Mouse (Mus musculus) lung, embryonic 15.5 days (tissue): Measurements from ENCODE around the gene Tmem88. TPM values are rescaled to one million over a fixed set of nuclear protein-coding genes. Genes with fewer than 3 reads are reported as not detected.
A peak's percentile ranks its signal among the peaks of the same experiment; 100 is the strongest.

Experiments
- ATAC-seq: fragments of 200-750 bp; cut with Nextera tagmentation; 2 replicates; pipeline ENCODE4 v1.8.0; 2017; ENCODE audit warnings: moderate number of reproducible peaks, borderline replicate concordance; ENCODE audit not compliant: low FRiP score, low TSS enrichment; ENCODE audit errors: extremely low read depth
- H3K27ac ChIP-seq: fragments of 300-500 bp; sonication (generic); 2 replicates; pipeline ENCODE4 v1.5.1; 2015; ENCODE audit warnings: moderate library complexity, mild to moderate bottlenecking, inconsistent platforms
- H3K27me3 ChIP-seq: fragments of 300-500 bp; sonication (generic); 2 replicates; pipeline ENCODE4 v1.6.1; 2015; ENCODE audit warnings: inconsistent platforms
- H3K36me3 ChIP-seq: fragments of 300-500 bp; sonication (generic); 2 replicates; pipeline ENCODE4 v1.6.1; 2015; ENCODE audit warnings: inconsistent platforms
- H3K4me1 ChIP-seq: fragments of 300-500 bp; sonication (generic); 2 replicates; pipeline ENCODE4 v1.6.1; 2015; ENCODE audit warnings: inconsistent platforms
- H3K4me2 ChIP-seq: fragments of 300-500 bp; sonication (generic); 2 replicates; pipeline ENCODE4 v1.6.1; 2015; ENCODE audit warnings: inconsistent platforms, mild to moderate bottlenecking, moderate library complexity
- H3K4me3 ChIP-seq: fragments of 300-500 bp; sonication (generic); 2 replicates; pipeline ENCODE4 v1.5.1; 2015; ENCODE audit warnings: mild to moderate bottlenecking, inconsistent platforms
- H3K9ac ChIP-seq: fragments of 300-500 bp; sonication (generic); 2 replicates; pipeline ENCODE4 v1.6.1; 2015; ENCODE audit warnings: inconsistent platforms
- H3K9me3 ChIP-seq: fragments of 300-500 bp; sonication (generic); 2 replicates; pipeline ENCODE4 v1.6.1; 2016; ENCODE audit warnings: inconsistent platforms
- WGBS: fragments of 180-500 bp; shearing (Covaris S2); methylation state at CpG from one replicate; pipeline ENCODE4 v1.1.7; 2015; 5-methylcytosine and 5-hydroxymethylcytosine counted together
- polyA plus RNA-seq: library from polyadenylated mRNA; unstranded; fragments of >200 nt; fragmentation: Nextera tagmentation; extraction: Ambion mirVana; gene quantifications from 2 replicates; pipeline ENCODE4 v1.2.1, GENCODE M21; 2015

Gene Tmem88
- polyA plus RNA-seq, 1 experiment from 2014 or later, result 46.7 TPM

DNA sequence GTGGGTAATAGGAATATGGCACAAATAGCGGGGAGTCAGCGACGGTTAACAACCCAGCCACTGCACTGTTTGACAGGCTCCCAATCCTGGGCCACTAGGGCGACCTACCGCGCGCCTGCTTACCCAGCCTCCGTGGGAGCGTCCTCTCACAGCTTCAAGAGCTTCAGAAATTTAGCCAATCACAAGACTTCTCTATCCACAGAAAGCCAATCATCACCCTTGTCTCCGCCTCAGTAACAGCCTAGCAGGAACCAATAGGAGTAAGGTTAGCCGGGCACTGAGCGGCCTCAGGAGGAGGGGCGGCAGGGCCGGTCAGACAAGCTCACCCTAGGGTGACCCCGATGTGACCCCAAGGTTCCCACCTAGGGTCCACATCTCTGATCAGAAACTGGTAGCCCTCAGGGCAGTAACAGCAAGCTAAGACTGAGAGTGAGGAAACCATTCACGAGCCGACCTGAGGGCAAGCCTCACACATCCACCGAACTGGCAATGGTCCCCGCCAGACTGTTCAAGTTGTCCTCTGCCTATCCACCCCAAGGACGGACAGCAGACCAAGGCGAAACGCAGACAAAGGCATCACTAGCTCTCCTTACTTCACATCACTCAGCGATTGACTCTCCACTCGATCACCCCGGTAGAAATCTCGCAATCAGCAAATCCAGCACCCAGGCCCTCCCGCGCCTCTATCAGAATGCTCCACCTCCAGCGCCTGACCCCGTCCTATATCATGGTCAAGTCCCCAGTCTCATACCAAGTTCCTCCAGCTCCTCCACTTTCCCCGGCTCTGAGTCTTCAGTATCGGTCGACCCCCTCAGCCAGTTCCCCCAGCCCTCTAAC, 10.7 kb upstream of the Tmem88 start:
- Histone ChIP-seq H3K27ac (peak overlapping the region; percentile 99), H3K4me1 (peaks cover 37% of the 10 kb centered on the region), H3K36me3 (peaks cover 42% of the 10 kb centered on the region), H3K4me2 (peak overlapping the region; percentile 99), H3K9me3 (no peaks in the 10 kb centered on the region), H3K4me3 (peak overlapping the region; percentile 63), H3K9ac (peak overlapping the region; percentile 81), H3K27me3 (no peaks in the 10 kb centered on the region)
- under 1% methylated on average over 33 of the region's 33 CpGs for WGBS
- peak; percentile 73 for ATAC-seq

DNA sequence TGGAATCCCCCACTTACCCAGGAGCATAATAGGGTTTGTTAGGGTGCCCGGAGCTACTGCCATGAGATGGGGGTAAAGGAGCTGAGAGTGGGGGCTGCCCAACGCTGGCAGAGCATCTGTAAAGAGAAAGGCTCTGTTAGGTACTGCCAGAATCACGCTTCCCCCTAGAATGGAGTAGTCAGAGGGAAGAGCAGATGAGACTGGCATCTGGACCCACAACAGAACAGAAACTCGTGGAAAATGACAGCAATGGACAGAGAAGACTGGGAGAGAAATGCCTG, 9.6 kb upstream of the Tmem88 start:
- H3K4me3 ChIP-seq, result peak overlapping the region; percentile 63
- H3K9ac ChIP-seq, result peak overlapping the region; percentile 5; the same call in 1 of the 2 replicates
- H3K27ac ChIP-seq, result no peak overlapping the region

DNA sequence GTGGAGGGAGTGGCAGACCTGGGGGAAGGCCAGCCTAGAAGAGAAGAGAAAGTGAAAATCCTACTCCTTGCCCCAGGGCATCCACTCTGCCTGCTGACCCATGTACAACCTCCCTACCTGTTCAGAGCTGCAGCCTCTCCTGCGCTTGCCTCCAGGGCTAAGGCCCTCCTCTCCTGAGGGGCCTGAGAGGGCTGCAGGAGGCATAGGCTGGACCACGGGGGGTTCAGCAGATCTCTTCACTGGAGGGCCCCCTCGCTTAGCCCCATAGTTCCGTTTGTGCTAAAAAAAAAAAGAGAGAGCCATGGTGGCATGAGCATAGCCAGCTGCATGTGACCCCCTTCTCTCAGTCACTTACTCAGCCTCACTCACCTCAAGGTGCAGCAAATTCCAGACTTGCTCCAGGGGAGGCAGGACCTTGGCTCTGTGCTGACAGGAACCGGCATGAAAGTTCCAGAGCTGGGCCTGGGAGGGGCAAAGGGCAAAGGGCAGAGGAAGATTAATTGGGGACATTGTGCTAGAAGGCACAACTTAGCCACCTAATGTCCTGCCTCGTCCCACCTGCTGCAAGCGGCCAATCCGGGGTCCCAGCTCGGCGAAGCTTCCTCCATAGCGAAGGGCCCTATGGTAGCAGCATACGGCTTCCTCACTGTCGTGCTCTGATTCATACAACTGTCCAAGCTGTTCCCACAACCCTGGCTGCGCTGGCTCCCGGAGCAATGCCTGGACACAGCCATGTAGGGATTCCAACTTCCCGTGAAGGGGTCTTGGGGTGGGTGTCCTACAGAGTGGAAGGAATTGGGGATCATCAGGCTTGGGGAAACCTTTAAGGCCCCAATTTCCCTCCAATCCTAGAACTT, 9.1 kb upstream of the Tmem88 start:
- peaks cover 21% of the 10 kb centered on the region for H3K4me1 ChIP-seq
- H3K4me2 ChIP-seq, result no peak overlapping the region
- no peak for ATAC-seq
- H3K9ac ChIP-seq, result no peak overlapping the region
- H3K9me3 ChIP-seq, result no peaks in the 10 kb centered on the region
- peaks cover 56% of the 10 kb centered on the region for H3K36me3 ChIP-seq
- no peak overlapping the region for H3K27ac ChIP-seq
- WGBS, result 87% methylated on average over 16 of the region's 16 CpGs
- no peak overlapping the region for H3K4me3 ChIP-seq
- H3K27me3 ChIP-seq, result no peaks in the 10 kb centered on the region

More for the DNA sequence above, 9.6 kb upstream of the Tmem88 start:
- Histone ChIP-seq H3K9me3 (no peaks in the 10 kb centered on the region), H3K36me3 (peaks cover 52% of the 10 kb centered on the region), H3K4me1 (peaks cover 26% of the 10 kb centered on the region), H3K27me3 (no peaks in the 10 kb centered on the region), H3K4me2 (peak overlapping the region; percentile 99)
- no peak for ATAC-seq
- WGBS, result 77% methylated on average over 4 of the region's 4 CpGs

DNA sequence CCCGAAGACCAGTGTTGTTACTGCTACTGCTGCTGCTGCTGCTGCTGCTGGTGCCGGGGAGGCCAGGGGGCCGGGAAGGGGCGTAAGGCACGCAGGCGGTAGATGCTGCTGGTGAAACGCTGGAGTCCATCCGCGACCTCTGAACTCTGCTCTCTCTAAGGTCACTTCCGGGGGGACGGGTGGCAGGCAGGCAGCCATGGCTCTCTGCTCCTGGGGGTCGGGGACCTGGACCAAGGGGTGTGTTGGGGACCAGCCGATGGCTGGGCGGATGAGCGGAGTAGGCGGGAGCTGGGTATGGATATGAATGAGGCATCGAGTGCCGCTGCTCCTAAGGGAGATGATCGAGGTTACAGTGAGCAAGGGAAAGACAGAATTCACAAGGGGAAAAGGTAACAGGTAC, 8.2 kb upstream of the Tmem88 start:
- Histone ChIP-seq H3K9me3 (no peaks in the 10 kb centered on the region), H3K27ac (no peak overlapping the region), H3K9ac (no peak overlapping the region), H3K4me2 (no peak overlapping the region), H3K36me3 (peaks cover 63% of the 10 kb centered on the region), H3K27me3 (no peaks in the 10 kb centered on the region), H3K4me1 (peaks cover 16% of the 10 kb centered on the region), H3K4me3 (no peak overlapping the region)
- 83% methylated on average over 19 of the region's 19 CpGs for WGBS
- no peak for ATAC-seq

DNA sequence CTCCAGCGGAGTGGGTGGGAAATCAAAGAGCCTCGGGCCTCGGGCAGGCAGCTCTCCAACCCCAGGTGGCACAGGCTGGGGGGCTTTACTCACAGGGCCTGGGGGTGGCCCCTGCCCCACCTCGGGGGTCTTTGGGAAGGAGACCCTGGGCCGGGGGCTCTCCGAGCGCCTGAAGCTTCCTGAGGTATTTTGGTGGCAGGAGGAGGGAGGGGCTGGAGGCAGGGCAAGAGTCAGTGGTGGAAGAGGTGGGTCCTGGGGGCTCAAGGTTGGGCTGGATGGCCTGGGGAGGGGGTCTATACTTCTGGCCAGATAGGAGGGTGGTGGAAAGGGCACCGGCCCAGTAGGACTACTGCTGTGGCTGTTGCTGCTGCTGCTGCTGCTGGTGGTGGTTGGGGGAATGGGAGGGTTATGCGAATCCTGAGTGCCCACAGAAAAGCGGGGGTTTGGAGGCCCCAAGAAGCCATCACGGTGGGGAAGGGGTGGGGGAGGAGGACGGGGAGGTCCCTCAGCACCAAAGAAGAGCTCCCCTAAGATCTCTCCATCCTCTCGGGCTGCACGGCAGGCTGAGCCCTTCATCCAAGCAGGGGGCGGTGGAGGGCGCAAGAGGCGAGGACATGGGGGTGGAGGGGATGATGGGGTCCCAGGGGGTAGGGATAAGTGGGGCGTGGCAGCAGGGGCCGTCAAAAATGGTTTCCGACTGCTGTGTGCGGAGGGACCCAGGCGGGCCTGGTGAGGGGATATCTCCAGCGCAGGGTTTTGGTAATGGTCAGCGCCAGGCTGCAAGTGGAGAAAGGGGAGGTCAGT, 7.6 kb upstream of the Tmem88 start:
- Histone ChIP-seq H3K27me3 (no peaks in the 10 kb centered on the region), H3K4me3 (no peak overlapping the region), H3K27ac (no peak overlapping the region), H3K4me1 (peaks cover 16% of the 10 kb centered on the region), H3K36me3 (peaks cover 69% of the 10 kb centered on the region), H3K9ac (no peak overlapping the region), H3K9me3 (no peaks in the 10 kb centered on the region), H3K4me2 (no peak overlapping the region)
- no peak for ATAC-seq
- 87% methylated on average over 24 of the region's 24 CpGs for WGBS

DNA sequence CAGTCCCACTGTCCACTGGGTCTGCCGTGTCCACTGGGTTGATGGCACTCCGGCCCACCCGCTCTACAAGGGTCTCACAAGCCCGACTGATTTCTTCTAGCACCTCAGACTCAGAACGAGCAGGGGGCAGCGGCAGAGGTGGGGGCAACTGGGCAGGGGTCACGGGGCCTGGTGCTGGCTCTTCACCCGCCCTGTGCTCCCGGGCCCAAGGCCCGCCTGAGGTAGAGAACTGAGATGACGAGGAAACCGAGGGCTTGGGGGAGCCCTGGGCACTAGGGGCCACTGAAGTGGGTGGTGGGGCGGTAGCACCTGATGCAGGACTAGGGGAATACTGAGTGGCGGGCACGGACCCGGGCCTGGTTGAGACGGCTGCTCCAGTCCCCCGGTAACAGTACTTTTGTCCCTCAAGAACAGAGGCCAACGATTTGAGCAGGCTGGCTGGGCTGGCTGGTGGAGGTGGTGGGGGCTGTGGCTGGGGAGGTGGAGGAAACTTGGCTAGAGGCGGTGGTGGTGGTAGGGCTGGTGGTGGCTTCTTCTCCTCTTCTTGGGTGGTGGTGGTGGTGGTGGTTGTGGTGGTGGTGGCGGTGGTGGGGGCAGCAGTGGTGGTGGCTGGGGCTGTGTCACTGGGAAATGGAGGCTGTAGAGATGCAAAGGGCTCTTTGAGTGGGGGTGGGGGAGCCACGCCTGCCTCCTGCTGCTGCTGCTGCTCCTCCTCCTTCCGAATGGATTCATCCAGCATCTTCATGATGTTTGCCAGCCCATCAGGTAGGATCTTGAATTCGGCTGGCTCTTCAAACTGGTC, 6.8 kb upstream of the Tmem88 start:
- H3K4me2 ChIP-seq, result no peak overlapping the region
- peaks cover 77% of the 10 kb centered on the region for H3K36me3 ChIP-seq
- H3K27ac ChIP-seq, result no peak overlapping the region
- no peak overlapping the region for H3K4me3 ChIP-seq
- ATAC-seq, result no peak
- 89% methylated on average over 23 of the region's 24 CpGs for WGBS
- no peaks in the 10 kb centered on the region for H3K27me3 ChIP-seq
- no peaks in the 10 kb centered on the region for H3K9me3 ChIP-seq
- peaks cover 20% of the 10 kb centered on the region for H3K4me1 ChIP-seq
- no peak overlapping the region for H3K9ac ChIP-seq

DNA sequence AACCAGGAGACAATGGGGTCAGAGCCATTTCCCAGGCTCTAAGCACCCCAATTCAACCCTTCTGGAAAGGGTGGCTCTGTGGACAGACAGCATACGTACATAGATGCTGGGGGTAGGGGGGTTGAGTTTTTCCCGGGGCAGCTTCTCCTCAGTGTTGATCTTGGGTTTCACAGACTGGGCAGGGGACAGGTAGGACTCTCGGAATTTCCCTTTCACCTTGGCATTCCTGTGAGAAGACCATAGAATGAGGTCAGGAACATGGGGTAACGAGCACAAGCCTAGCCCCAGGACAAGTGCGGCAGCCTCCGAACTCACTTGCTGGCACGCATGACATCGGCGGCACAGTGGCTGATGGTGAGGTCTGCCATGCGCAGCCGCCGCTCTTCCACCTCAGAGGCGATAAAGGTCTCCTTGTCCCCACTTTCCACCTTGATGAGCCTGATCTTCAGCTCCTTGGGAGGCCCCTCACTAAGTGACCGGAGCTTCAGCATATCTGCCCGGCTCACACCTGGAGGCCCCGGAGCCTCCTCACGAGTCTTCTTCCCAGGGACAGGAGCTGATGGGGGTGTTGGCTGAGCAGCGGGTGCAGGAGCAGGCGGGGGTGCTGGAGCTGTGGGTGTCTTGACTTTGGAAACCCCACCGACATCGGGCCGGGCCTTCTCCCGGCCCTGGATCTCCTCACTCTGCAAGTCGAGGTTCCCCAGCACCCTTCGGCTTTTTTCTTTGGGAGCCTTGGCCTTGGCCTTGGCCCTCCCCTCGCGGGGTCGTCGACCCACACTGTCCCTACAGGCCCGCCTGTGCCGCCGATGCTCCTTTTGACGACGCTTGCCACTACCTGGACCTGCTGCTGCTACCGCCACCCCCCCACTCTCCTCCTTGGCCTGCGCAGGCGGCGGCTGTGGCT, 5.9 kb upstream of the Tmem88 start:
- no peak for ATAC-seq

DNA sequence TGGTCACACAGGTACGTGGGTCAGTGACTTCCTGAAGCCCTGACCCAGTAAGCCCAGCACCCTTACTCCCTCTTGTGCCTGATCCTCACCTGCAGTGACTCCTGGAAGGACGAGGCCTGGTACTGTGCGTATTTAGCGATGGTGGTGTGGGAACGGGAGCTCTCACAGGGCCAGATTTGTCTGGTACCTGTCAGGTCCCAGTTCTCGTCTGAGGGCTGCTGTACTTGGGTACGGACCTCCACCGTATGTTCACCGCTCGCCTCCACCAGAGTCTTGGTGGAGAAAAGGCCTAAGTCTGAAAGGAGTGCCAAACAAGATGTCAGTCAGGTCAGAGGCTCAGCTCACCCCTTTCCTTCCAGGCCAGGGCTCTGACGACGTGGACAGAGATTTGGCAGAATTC, 4.0 kb upstream of the Tmem88 start:
- Histone ChIP-seq H3K4me2 (no peak overlapping the region), H3K27me3 (no peaks in the 10 kb centered on the region), H3K4me3 (no peak overlapping the region), H3K9ac (no peak overlapping the region), H3K9me3 (no peaks in the 10 kb centered on the region), H3K36me3 (peaks cover 66% of the 10 kb centered on the region), H3K4me1 (peaks cover 30% of the 10 kb centered on the region), H3K27ac (no peak overlapping the region)
- ATAC-seq, result no peak
- WGBS, result 82% methylated on average over 12 of the region's 12 CpGs

More for the DNA sequence above, 5.9 kb upstream of the Tmem88 start:
- H3K27me3 ChIP-seq, result no peaks in the 10 kb centered on the region
- no peak overlapping the region for H3K4me2 ChIP-seq
- H3K27ac ChIP-seq, result no peak overlapping the region
- no peak overlapping the region for H3K4me3 ChIP-seq
- H3K9me3 ChIP-seq, result no peaks in the 10 kb centered on the region
- H3K9ac ChIP-seq, result no peak overlapping the region
- H3K36me3 ChIP-seq, result peaks cover 77% of the 10 kb centered on the region
- peaks cover 24% of the 10 kb centered on the region for H3K4me1 ChIP-seq
- 89% methylated on average over 38 of the region's 38 CpGs for WGBS

DNA sequence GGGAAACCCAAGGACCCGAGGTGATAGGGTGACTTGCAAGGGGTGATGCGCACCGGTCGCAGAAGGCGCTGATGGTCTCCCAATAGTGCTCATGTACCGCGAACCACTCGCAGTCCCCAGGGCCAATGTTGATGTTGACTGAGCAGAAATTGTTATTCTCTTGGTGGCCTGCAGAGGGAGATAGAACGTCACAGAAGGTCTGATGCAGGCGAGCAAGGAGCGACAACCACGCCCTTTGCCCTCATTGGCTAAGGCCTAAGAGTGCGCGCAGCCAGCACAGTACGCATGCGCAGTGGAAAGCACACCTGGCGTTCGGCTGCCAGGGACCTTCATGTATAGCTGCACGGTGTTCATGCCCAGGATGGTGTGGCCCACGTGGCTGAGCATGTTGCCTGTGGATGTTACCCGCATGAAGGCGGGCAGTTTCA, 3.2 kb upstream of the Tmem88 start:
- no peak overlapping the region for H3K4me3 ChIP-seq
- H3K4me1 ChIP-seq, result peaks cover 36% of the 10 kb centered on the region
- peak; percentile 75 for ATAC-seq
- H3K36me3 ChIP-seq, result peaks cover 59% of the 10 kb centered on the region
- 19% methylated on average over 22 of the region's 22 CpGs for WGBS
- H3K27me3 ChIP-seq, result no peaks in the 10 kb centered on the region
- H3K27ac ChIP-seq, result no peak overlapping the region
- H3K9ac ChIP-seq, result no peak overlapping the region
- no peak overlapping the region for H3K4me2 ChIP-seq
- no peaks in the 10 kb centered on the region for H3K9me3 ChIP-seq

DNA sequence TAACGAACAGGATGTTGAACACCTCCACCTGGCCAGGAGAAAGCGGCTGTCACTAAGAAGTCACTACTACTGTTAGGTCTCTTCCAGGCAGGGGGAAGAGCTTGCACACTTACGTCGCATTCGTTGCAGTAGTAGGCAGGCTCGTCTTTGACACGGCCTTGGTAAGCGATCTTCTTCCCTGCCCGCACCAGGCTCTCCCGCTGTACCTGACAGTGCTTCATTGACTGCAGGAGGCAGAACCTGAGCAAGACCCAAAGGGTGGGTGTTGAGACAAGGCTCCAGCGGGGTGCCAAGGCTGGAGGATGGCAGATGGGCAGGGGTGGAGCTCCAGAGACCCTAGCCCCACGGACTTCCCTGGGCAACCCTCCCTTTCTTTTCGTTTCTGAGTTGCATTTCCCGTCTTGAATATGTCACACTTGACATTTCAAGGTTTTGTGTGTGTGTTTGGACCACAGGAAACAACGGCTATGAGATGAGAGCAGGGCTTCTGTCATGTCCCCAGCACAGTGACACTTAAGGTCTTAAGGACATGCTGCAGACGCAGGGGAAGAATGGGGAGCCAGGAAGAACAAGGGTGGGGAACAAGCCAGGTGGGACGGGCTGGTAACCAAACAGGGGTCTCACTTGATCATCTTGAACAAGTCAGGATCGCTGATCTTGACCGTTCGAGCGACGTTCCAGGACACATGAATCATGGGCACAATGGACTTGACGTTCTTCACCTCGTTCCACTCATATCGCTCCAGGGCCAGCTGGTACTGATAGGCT, 2.2 kb upstream of the Tmem88 start:
- H3K9me3 ChIP-seq, result no peaks in the 10 kb centered on the region
- H3K27me3 ChIP-seq, result no peaks in the 10 kb centered on the region
- H3K4me1 ChIP-seq, result peaks cover 36% of the 10 kb centered on the region
- 0 out of 2 replicates have a peak overlapping the region, but pooled peaks have one; percentile 11 for H3K27ac ChIP-seq
- no peak for ATAC-seq
- H3K9ac ChIP-seq, result no peak overlapping the region
- H3K36me3 ChIP-seq, result peaks cover 49% of the 10 kb centered on the region
- H3K4me3 ChIP-seq, result peak overlapping the region; percentile 11
- 75% methylated on average over 25 of the region's 25 CpGs for WGBS
- peak overlapping the region; percentile 45 for H3K4me2 ChIP-seq
